Mouse (Mus musculus) limb, embryonic 11.5 days (tissue): ENCODE measurements at regions not wholly inside any gene's neighbourhood (a gene's known extent, or its start where the extent isn't known, plus 50 kb on each side); places are given as distances from the start of the nearest gene placed in this dataset.

ENCODE experiments used
- ATAC-seq: fragments of 200-750 bp; cut with Nextera tagmentation; 2 replicates; pipeline ENCODE4 v1.8.0; 2017; ENCODE audit warnings: low read depth; ENCODE audit not compliant: insufficient number of reproducible peaks, low FRiP score, low TSS enrichment
- DNase-seq: peaks from one replicate; pipeline ENCODE4 v3.0.0-alpha.2; 2015; ENCODE audit warnings: low spot score
- H3K27ac ChIP-seq: fragments of 300-500 bp; sonication (generic); replicated peaks from 2 replicates; pipeline ENCODE4 v1.5.1; 2014; ENCODE audit warnings: low read depth, mild to moderate bottlenecking, low read length
- H3K27me3 ChIP-seq: fragments of 300-500 bp; sonication (generic); 2 replicates; pipeline ENCODE4 v1.6.1; 2014; ENCODE audit warnings: mild to moderate bottlenecking, low read length, mixed read lengths; ENCODE audit not compliant: control insufficient read depth, insufficient read depth
- H3K36me3 ChIP-seq: fragments of 300-500 bp; sonication (generic); 2 replicates; pipeline ENCODE4 v1.6.1; 2014; ENCODE audit warnings: mild to moderate bottlenecking, low read length, moderate library complexity, mixed read lengths; ENCODE audit not compliant: control insufficient read depth, insufficient read depth
- H3K4me1 ChIP-seq: fragments of 300-500 bp; sonication (generic); 2 replicates; pipeline ENCODE4 v1.6.1; 2014; ENCODE audit warnings: low read length, mixed read lengths; ENCODE audit not compliant: control insufficient read depth, insufficient read depth
- H3K4me2 ChIP-seq: fragments of 300-500 bp; sonication (generic); 2 replicates; pipeline ENCODE4 v1.6.1; 2014; ENCODE audit warnings: low read depth, mild to moderate bottlenecking, moderate library complexity; ENCODE audit not compliant: severe bottlenecking
- H3K4me3 ChIP-seq: fragments of 300-500 bp; sonication (generic); 2 replicates; pipeline ENCODE4 v1.5.1; 2014; ENCODE audit warnings: low read depth, low read length
- H3K9ac ChIP-seq: fragments of 300-500 bp; sonication (generic); 2 replicates; pipeline ENCODE4 v1.6.1; 2014; ENCODE audit warnings: mild to moderate bottlenecking, low read length
- H3K9me3 ChIP-seq: fragments of 300-500 bp; sonication (generic); 2 replicates; pipeline ENCODE4 v1.6.1; 2016; ENCODE audit warnings: low read length; ENCODE audit not compliant: control insufficient read depth
- WGBS: fragments of 180-500 bp; shearing (Covaris S2); extraction: QIAGEN DNeasy Blood & Tissue Kit; methylation state at CpG from one replicate; pipeline ENCODE4 v1.1.7; 2014; 5-methylcytosine and 5-hydroxymethylcytosine counted together

DNA sequence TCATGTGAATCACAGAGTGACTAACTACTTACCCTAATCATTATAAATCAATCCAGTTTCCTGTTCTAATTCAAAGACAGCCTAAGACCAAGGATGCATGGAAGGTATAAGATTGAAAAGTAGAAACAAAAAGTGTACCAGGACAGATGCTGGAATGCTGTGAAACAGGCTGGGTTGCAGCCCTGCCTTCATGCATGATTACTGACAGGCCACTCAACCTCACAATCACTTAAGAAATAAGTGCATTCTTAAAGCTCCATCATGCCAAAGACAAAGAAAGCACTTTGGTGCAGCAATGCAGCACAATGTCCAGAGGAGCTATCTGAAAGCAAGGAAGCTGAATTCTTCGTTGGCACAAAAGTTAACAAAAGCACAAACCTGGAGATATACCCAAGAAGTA is 2810.4 kb downstream of the 9330182O14Rik start:
- H3K9ac ChIP-seq, result no peak overlapping the region

DNA sequence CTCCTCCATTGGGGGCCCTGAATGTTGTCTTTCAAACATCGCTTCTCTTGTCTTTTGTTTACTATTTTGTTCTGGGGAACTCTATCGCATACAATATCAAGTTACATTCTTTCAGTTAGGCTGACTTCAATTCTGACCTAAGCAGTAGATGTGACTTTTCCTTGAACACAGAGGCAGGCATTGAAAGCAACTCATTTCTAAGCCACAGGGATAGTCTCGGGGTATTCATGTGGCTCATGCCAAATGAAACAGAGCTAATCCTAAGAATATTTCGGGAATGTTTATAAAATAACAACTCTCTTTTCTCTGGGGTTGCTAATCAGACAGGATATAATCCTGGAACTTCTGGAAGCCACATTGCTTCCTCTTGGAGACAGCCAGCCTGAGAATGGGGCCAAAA is 2821.0 kb downstream of the 9330182O14Rik start:
- Histone ChIP-seq H3K27me3 (no peaks in the 10 kb centered on the region), H3K27ac (no peak overlapping the region), H3K9me3 (no peaks in the 10 kb centered on the region), H3K9ac (no peak overlapping the region), H3K4me2 (no peak overlapping the region), H3K4me1 (no peaks in the 10 kb centered on the region), H3K36me3 (no peaks in the 10 kb centered on the region), H3K4me3 (no peak overlapping the region)
- DNase-seq, result no peak
- WGBS, result 89% methylated on average over 4 of the region's 4 CpGs
- ATAC-seq, result no peak

More for the DNA sequence above, 2810.4 kb downstream of the 9330182O14Rik start:
- no peak overlapping the region for H3K27ac ChIP-seq
- no peak overlapping the region for H3K4me2 ChIP-seq
- 79% methylated on average over 1 of the region's 1 CpGs for WGBS
- no peaks in the 10 kb centered on the region for H3K36me3 ChIP-seq
- DNase-seq, result no peak
- no peaks in the 10 kb centered on the region for H3K9me3 ChIP-seq
- ATAC-seq, result no peak
- H3K4me3 ChIP-seq, result no peak overlapping the region
- no peaks in the 10 kb centered on the region for H3K4me1 ChIP-seq
- no peaks in the 10 kb centered on the region for H3K27me3 ChIP-seq

DNA sequence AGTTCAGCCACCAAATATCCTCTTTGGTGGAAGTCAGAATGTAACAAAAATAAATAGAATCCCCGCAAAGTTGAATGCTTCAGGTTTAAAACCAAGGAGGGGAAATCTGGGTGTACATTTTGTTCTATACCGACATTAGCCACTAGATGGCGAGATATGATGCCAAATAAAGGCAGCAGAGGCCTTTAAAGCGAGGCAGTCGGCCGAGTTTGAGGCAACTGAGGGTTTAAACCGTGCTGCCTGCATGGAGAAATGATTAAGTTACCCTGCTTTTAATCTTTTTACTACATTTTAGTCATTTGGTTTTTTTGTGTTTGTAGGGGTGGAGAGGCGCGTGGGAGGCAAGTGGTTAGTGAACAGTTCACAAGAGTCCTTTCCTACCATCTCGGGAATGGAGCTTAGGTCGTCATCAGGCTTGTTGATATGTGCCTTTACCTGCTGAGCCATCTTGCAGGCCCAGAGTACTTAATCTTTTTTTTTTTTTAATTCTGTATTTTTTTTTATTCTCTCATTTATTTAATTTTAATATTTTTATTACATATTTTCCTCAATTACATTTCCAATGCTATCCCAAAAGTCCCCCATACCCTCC is 2828.7 kb downstream of the 9330182O14Rik start:
- Histone ChIP-seq H3K27me3 (no peaks in the 10 kb centered on the region), H3K9ac (no peak overlapping the region), H3K27ac (no peak overlapping the region), H3K36me3 (no peaks in the 10 kb centered on the region; the same call in 1 of the 2 replicates), H3K9me3 (no peaks in the 10 kb centered on the region), H3K4me1 (no peaks in the 10 kb centered on the region), H3K4me2 (no peak overlapping the region), H3K4me3 (no peak overlapping the region)
- DNase-seq (peak; percentile 70), ATAC-seq (no peak)
- WGBS, result 18% methylated on average over 11 of the region's 11 CpGs

DNA sequence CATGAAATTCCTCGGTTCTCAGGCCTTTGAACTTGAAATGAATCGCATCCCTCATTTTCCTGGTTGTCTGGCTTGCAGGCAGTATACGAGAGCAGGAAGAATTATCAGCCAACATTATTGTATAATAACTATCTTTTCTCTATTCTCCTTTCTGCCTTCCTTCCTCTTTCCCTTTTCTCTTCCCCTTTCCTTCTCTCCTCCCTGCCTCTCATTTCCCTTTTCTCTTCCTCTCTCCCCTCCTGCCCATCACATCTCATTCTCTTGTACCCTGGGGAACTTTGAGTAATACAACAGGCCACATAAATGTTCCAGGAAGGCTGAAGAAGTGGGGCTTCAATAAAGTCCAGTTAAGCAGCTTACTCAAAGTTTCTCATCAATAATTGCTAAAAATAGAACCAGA is 2831.1 kb downstream of the 9330182O14Rik start:
- H3K4me2 ChIP-seq, result no peak overlapping the region
- H3K27ac ChIP-seq, result no peak overlapping the region
- DNase-seq (no peak), ATAC-seq (no peak)
- no peak overlapping the region for H3K4me3 ChIP-seq
- H3K9ac ChIP-seq, result no peak overlapping the region
- no peaks in the 10 kb centered on the region; the same call in 1 of the 2 replicates for H3K36me3 ChIP-seq
- H3K4me1 ChIP-seq, result no peaks in the 10 kb centered on the region
- 74% methylated on average over 3 of the region's 3 CpGs for WGBS
- H3K27me3 ChIP-seq, result no peaks in the 10 kb centered on the region
- H3K9me3 ChIP-seq, result no peaks in the 10 kb centered on the region
